Mouse (Mus musculus) CH12.LX (cell line): ENCODE results near the gene Angel2.

Source experiments
- CHD2 ChIP-seq: IDR thresholded peaks from 2 replicates; pipeline ENCODE4 v1.6.1; 2011; ENCODE audit warnings: low read length, improper control_type of control experiment
- JUN ChIP-seq: IDR thresholded peaks from 2 replicates; pipeline ENCODE4 v1.6.1; 2011; ENCODE audit warnings: low read depth, mild to moderate bottlenecking, low read length, improper control_type of control experiment, moderate library complexity; ENCODE audit not compliant: insufficient read depth
- MAZ ChIP-seq: IDR thresholded peaks from 2 replicates; pipeline ENCODE4 v1.6.1; 2012; ENCODE audit warnings: low read depth, mild to moderate bottlenecking, inconsistent platforms, low read length, improper control_type of control experiment, moderate library complexity
- PAX5 ChIP-seq: IDR thresholded peaks from 2 replicates; pipeline ENCODE4 v1.6.1; 2012; ENCODE audit warnings: low read length, inconsistent platforms, mixed read lengths
- POLR2A ChIP-seq: IDR thresholded peaks from 2 replicates; pipeline ENCODE4 v1.6.1; 2011; ENCODE audit warnings: low read depth, mild to moderate bottlenecking, improper control_type of control experiment, low read length
- POLR2AphosphoS2 ChIP-seq: IDR thresholded peaks from 2 replicates; pipeline ENCODE4 v1.6.1; 2011; ENCODE audit warnings: low read depth, low read length, improper control_type of control experiment
- ZNF384 ChIP-seq: IDR thresholded peaks from 2 replicates; pipeline ENCODE4 v1.6.1; 2012; ENCODE audit warnings: low read depth, low read length, improper control_type of control experiment, inconsistent platforms

- no peak for TF ChIP-seq POLR2A
- no peak for TF ChIP-seq ZNF384
- no peak for TF ChIP-seq MAZ
- no peak for TF ChIP-seq PAX5
- TF ChIP-seq POLR2AphosphoS2, result no peak
- no peak for TF ChIP-seq JUN
- no peak for TF ChIP-seq CHD2
Measured at GRCm38 (mm10) chr1:190944109-190944760, 19.3 kb downstream of the Angel2 start.
